Mouse (Mus musculus): Measurements from ENCODE around the gene Fmnl2. TPM values are rescaled to one million over a fixed set of nuclear protein-coding genes. Genes with fewer than 3 reads are reported as not detected.

The Fmnl2 gene
- polyA plus RNA-seq, 1 experiment, result 4.3 TPM

- no peak for DNase-seq
- Histone ChIP-seq H3K27ac (ENCODE audit: insufficient read depth, low read depth, low read length) (no peak overlapping the region), H3K4me1 (ENCODE audit: control insufficient read depth, insufficient read depth, low read length) (peaks cover 20% of the 10 kb centered on the region), H3K27me3 (replicated peaks; ENCODE audit: control insufficient read depth, insufficient read depth, low read length) (no peaks in the 10 kb centered on the region), H3K36me3 (ENCODE audit: control insufficient read depth, insufficient read depth, low read length) (no peaks in the 10 kb centered on the region), H3K4me3 (ENCODE audit: insufficient read depth, low read depth, low read length) (no peak overlapping the region)
- no peak for TF ChIP-seq POLR2A (IDR thresholded peaks at IDR 0.05; ENCODE audit: low read depth, low read length)
- TF ChIP-seq CTCF (conservative IDR thresholded peaks at IDR 0.05; ENCODE audit: insufficient read depth, insufficient read length, low read depth, low read length), result no peak
- WGBS, result 64% methylated on average over 5 of the region's 5 CpGs
Measured at GRCm38 (mm10) chr2:52904526-52904925, 46.9 kb downstream of the Fmnl2 start.

- Histone ChIP-seq H3K27me3 (replicated peaks; ENCODE audit: control insufficient read depth, insufficient read depth, low read length) (no peaks in the 10 kb centered on the region), H3K4me1 (ENCODE audit: control insufficient read depth, insufficient read depth, low read length) (0 out of 2 replicates have a peak, but pooled peaks cover 3% of the 10 kb centered on the region), H3K27ac (ENCODE audit: insufficient read depth, low read depth, low read length) (no peak overlapping the region), H3K36me3 (ENCODE audit: control insufficient read depth, insufficient read depth, low read length) (no peaks in the 10 kb centered on the region), H3K4me3 (ENCODE audit: insufficient read depth, low read depth, low read length) (no peak overlapping the region)
- no peak for TF ChIP-seq CTCF (conservative IDR thresholded peaks at IDR 0.05; ENCODE audit: insufficient read depth, insufficient read length, low read depth, low read length)
- TF ChIP-seq POLR2A (IDR thresholded peaks at IDR 0.05; ENCODE audit: low read depth, low read length), result no peak
- 55% methylated on average over 2 of the region's 2 CpGs for WGBS
- no peak for DNase-seq
Measured at GRCm38 (mm10) chr2:52913311-52913710, 55.7 kb downstream of the Fmnl2 start.

- 59% methylated on average over 5 of the region's 5 CpGs for WGBS
- H3K4me3 ChIP-seq (ENCODE audit: insufficient read depth, low read depth, low read length), result no peak overlapping the region
- H3K36me3 ChIP-seq (ENCODE audit: control insufficient read depth, insufficient read depth, low read length), result no peaks in the 10 kb centered on the region
- no peak for TF ChIP-seq CTCF (conservative IDR thresholded peaks at IDR 0.05; ENCODE audit: insufficient read depth, insufficient read length, low read depth, low read length)
- TF ChIP-seq POLR2A (IDR thresholded peaks at IDR 0.05; ENCODE audit: low read depth, low read length), result no peak
- no peaks in the 10 kb centered on the region for H3K27me3 ChIP-seq (replicated peaks; ENCODE audit: control insufficient read depth, insufficient read depth, low read length)
- no peak for DNase-seq
- H3K4me1 ChIP-seq (ENCODE audit: control insufficient read depth, insufficient read depth, low read length), result 0 out of 2 replicates have a peak, but pooled peaks cover 3% of the 10 kb centered on the region
- H3K27ac ChIP-seq (ENCODE audit: insufficient read depth, low read depth, low read length), result no peak overlapping the region
Measured at GRCm38 (mm10) chr2:52913746-52914145, 56.1 kb downstream of the Fmnl2 start.

GRCm38 (mm10) chr2:52915536-52915935 is 57.9 kb downstream of the Fmnl2 start:
- Histone ChIP-seq H3K27ac (ENCODE audit: insufficient read depth, low read depth, low read length) (no peak overlapping the region), H3K36me3 (ENCODE audit: control insufficient read depth, insufficient read depth, low read length) (no peaks in the 10 kb centered on the region), H3K4me1 (ENCODE audit: control insufficient read depth, insufficient read depth, low read length) (0 out of 2 replicates have a peak, but pooled peaks cover 3% of the 10 kb centered on the region), H3K4me3 (ENCODE audit: insufficient read depth, low read depth, low read length) (no peak overlapping the region), H3K27me3 (replicated peaks; ENCODE audit: control insufficient read depth, insufficient read depth, low read length) (no peaks in the 10 kb centered on the region)
- no peak for DNase-seq
- 95% methylated on average over 5 of the region's 5 CpGs for WGBS
- no peak for TF ChIP-seq CTCF (conservative IDR thresholded peaks at IDR 0.05; ENCODE audit: insufficient read depth, insufficient read length, low read depth, low read length)
- no peak for TF ChIP-seq POLR2A (IDR thresholded peaks at IDR 0.05; ENCODE audit: low read depth, low read length)

- Histone ChIP-seq H3K36me3 (ENCODE audit: control insufficient read depth, insufficient read depth, low read length) (no peaks in the 10 kb centered on the region), H3K27ac (ENCODE audit: insufficient read depth, low read depth, low read length) (peak overlapping the region; percentile 56), H3K4me3 (ENCODE audit: insufficient read depth, low read depth, low read length) (no peak overlapping the region), H3K27me3 (replicated peaks; ENCODE audit: control insufficient read depth, insufficient read depth, low read length) (no peaks in the 10 kb centered on the region), H3K4me1 (ENCODE audit: control insufficient read depth, insufficient read depth, low read length) (0 out of 2 replicates have a peak, but pooled peaks cover 3% of the 10 kb centered on the region)
- WGBS, result 64% methylated on average over 5 of the region's 5 CpGs
- no peak for TF ChIP-seq CTCF (conservative IDR thresholded peaks at IDR 0.05; ENCODE audit: insufficient read depth, insufficient read length, low read depth, low read length)
- peak; percentile 74 for DNase-seq
Measured at GRCm38 (mm10) chr2:52918094-52918493, 60.4 kb downstream of the Fmnl2 start.

- 90% methylated on average over 5 of the region's 5 CpGs for WGBS
- no peak for DNase-seq
Measured at GRCm38 (mm10) chr2:52920701-52921435, 63.2 kb downstream of the Fmnl2 start.

GRCm38 (mm10) chr2:52925062-52925461 is 67.4 kb downstream of the Fmnl2 start:
- no peak overlapping the region for H3K4me3 ChIP-seq (ENCODE audit: insufficient read depth, low read depth, low read length)
- 70% methylated on average over 3 of the region's 3 CpGs for WGBS
- no peaks in the 10 kb centered on the region for H3K36me3 ChIP-seq (ENCODE audit: control insufficient read depth, insufficient read depth, low read length)
- DNase-seq, result no peak
- H3K27ac ChIP-seq (ENCODE audit: insufficient read depth, low read depth, low read length), result no peak overlapping the region
- no peaks in the 10 kb centered on the region for H3K27me3 ChIP-seq (replicated peaks; ENCODE audit: control insufficient read depth, insufficient read depth, low read length)
- TF ChIP-seq POLR2A (IDR thresholded peaks at IDR 0.05; ENCODE audit: low read depth, low read length), result no peak
- TF ChIP-seq CTCF (conservative IDR thresholded peaks at IDR 0.05; ENCODE audit: insufficient read depth, insufficient read length, low read depth, low read length), result no peak
- peaks cover 17% of the 10 kb centered on the region for H3K4me1 ChIP-seq (ENCODE audit: control insufficient read depth, insufficient read depth, low read length)

More at GRCm38 (mm10) chr2:52920701-52921435, 63.2 kb downstream of the Fmnl2 start:
- no peak for TF ChIP-seq POLR2A (IDR thresholded peaks at IDR 0.05; ENCODE audit: low read depth, low read length)
- H3K27me3 ChIP-seq (replicated peaks; ENCODE audit: control insufficient read depth, insufficient read depth, low read length), result no peaks in the 10 kb centered on the region
- H3K4me3 ChIP-seq (ENCODE audit: insufficient read depth, low read depth, low read length), result no peak overlapping the region
- no peaks in the 10 kb centered on the region for H3K36me3 ChIP-seq (ENCODE audit: control insufficient read depth, insufficient read depth, low read length)
- no peak overlapping the region for H3K27ac ChIP-seq (ENCODE audit: insufficient read depth, low read depth, low read length)
- 0 out of 2 replicates have a peak, but pooled peaks cover 4% of the 10 kb centered on the region for H3K4me1 ChIP-seq (ENCODE audit: control insufficient read depth, insufficient read depth, low read length)

Data from kidney, adult 2 months (tissue).